Mouse (Mus musculus): ENCODE measurements around the gene Apc2.

Apc2 gene

GRCm38 (mm10) chr10:80262776-80263365, 32.9 kb upstream of the Apc2 start:
- DNase-seq (ENCODE audit: low spot score), result no peak

- DNase-seq (ENCODE audit: low spot score), result peak; percentile 99
These were observed 31.2 kb upstream of the Apc2 start for GRCm38 (mm10) chr10:80264341-80265148.

- no peak for DNase-seq (ENCODE audit: low spot score)
These were observed 30.7 kb upstream of the Apc2 start for GRCm38 (mm10) chr10:80265149-80265486.

GRCm38 (mm10) chr10:80270099-80270498, 25.7 kb upstream of the Apc2 start:
- DNase-seq (ENCODE audit: low spot score), result no peak

- DNase-seq (ENCODE audit: low spot score), result no peak
These were observed 25.0 kb upstream of the Apc2 start for GRCm38 (mm10) chr10:80270734-80271181.

DNA sequence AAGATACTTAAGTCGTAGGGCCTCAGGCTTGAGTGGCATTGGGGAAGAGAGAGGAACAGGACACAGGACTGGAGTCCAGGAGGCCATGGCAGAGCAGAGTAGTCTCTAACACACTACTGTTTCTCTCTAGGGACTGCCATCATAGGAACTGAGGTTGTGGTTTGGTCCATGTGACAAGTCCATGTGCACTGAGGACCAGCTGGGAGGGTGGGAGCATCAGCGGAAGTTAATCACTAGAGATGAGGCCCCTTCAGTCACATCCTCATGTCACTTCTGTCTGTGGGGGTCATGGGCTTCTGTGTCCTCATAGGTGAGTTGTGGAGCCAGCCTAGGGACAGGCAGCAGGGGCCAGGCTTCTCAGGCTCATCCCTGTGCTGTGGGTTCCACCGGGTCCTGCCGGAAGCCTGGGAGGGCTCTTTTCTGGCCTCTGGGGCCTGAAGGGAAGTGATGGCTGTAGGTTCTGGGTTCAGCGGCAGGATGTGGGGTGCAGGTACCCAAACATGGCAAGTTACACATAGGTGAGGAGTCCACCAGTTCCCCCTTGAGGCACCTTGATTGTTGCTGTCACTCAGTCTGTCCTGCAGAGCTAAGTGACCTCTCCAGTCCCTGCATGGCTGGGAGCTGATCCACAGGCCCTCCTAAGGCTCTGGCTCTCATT, 24.5 kb upstream of the Apc2 start:
- peak; percentile 46 for DNase-seq (ENCODE audit: low spot score)

- DNase-seq (ENCODE audit: low spot score), result no peak
These were observed 23.7 kb upstream of the Apc2 start for GRCm38 (mm10) chr10:80271870-80272585.

DNA sequence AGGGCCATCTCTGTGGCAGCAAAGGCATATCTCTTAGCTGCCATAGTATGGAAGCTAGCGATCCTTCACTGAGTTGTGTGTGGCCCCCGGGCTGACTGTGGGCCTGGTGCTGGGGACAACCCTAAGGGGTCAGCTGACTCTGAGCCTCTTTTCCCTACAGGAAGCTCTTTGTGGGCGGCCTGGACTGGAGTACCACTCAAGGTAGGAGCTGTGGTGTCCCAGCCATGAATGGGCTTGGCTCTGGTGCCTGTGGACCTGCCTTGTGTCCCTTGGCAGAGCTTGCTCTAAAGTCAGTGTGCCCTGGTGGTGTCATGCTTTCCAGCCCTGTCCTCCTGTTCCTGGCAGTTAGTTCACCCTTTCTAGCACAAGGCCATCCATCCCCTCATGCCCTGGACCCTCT, 21.9 kb upstream of the Apc2 start:
- no peak for DNase-seq (ENCODE audit: low spot score)

DNA sequence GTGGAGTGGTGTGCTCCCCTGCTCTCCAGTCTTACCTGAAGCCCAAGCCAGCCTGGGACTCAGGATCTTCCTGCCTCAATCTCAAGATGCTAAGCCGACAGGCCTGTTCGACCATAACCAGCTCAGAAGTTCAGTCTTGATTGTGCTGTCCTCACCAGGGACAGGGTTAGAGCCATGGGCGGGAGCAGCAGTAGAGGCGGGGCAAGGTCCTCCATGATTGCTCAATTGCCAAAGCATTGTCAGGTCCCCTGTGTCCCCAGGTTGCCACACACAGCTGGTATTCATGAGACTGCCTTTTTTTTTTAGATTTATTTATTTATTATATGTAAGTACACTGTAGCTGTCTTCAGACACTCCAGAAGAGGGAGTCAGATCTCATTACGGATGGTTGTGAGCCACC, 19.5 kb upstream of the Apc2 start:
- no peak for DNase-seq (ENCODE audit: low spot score)

DNA sequence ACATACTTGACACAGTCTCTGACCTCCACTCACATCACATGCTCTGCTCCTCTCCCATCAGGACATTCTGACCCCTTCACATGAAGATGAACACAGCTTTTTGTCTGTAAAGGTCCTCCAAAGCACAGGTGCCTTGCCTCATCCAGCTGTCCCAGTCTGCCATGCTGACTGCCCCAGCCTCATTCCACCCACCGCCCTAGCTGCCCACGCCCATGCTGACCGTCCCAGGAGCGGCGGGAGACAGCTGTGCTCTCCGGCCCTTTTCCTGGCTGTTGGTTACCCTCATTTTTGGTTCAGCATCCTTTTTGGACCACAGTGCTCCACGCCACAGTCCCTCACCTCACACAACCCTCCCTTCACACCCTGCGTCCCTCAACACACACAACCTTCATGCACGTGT, 17.4 kb upstream of the Apc2 start:
- no peak for DNase-seq (ENCODE audit: low spot score)

DNA sequence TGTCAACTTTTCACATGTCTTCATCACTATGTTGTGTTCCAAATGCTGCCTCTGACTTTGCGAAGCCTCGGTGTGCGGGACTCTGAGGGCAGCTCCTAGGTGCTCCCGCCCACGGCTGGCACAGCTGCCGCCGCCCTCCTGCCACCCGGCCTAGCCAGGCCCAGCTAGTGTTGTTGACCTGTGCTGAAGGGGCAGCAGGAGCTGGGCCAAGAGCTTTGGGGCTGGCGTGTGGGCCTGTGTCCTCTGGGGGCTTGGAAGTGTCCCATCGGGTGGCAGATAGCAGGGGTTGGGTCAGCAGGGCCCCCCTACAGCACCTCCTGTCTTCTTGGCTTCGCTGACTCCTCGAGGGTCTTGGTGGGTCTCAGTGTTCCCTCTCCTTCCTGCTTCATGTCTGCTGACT, 16.5 kb upstream of the Apc2 start:
- no peak for DNase-seq (ENCODE audit: low spot score)

- DNase-seq (ENCODE audit: low spot score), result no peak
These were observed 14.5 kb upstream of the Apc2 start for GRCm38 (mm10) chr10:80281304-80281703.

GRCm38 (mm10) chr10:80281921-80282371, 13.8 kb upstream of the Apc2 start:
- no peak for DNase-seq (ENCODE audit: low spot score)

- DNase-seq (ENCODE audit: low spot score), result no peak
These were observed 13.0 kb upstream of the Apc2 start for GRCm38 (mm10) chr10:80282481-80283441.

DNA sequence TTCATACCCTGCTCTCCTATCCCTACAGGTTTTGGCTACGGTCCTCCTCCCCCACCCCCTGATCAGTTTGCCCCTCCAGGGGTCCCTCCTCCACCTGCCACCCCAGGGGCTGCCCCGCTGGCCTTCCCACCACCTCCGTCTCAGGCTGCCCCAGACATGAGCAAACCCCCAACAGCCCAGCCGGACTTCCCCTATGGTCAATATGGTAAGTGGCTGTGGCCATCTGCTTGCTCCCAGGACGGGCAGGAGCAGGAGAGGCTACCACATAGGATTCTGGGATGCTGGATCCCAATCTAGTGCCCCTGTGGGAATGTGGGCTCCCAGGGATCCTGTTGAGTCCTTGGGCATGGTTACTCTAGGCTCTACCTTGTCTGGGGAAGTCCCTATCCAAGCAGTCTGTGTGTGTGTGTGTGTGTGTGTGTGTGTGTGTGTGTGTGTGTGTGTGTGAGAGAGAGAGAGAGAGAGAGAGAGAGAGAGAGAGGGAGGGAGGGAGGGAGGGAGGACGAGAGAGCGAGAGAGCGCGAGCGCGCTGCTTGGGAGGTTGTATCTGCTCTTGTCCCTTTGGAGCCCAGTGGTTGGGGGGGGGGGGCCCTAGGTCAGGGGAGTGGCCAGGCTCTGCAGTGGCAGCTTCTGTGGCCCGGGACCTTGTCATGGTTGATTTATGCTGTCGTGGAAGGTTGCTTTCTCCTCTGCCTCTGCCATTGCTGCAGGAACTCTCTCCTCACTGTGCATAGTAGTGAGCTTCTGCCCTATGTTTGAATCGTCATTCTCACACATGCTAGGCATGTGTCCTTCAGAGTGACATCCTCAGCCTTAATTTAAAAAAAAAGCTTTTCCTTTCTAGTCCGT, 10.3 kb upstream of the Apc2 start:
- DNase-seq (ENCODE audit: low spot score), result no peak

DNA sequence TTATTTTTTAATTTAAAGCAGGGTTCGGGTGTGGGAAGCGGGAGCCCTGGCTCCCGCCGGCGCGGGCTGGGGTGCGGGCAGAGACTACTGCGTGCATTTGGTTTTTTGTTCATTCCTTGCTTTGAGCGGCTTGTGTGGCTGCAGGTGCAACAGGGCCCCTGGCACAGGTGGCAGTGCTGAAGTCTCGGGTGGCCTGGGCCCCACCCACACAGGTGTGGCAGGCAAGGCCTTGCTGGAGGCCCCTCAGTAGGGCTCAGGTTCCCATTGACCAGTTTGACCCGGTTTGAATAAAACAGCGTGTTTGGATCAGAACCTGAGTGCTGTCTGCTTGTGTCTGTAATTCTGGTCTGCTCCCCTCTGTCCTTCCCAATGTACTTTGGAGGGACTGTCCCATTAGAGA, 7.7 kb upstream of the Apc2 start:
- DNase-seq (ENCODE audit: low spot score), result no peak

- DNase-seq (ENCODE audit: low spot score), result no peak
These were observed 7.1 kb upstream of the Apc2 start for GRCm38 (mm10) chr10:80288657-80289056.

GRCm38 (mm10) chr10:80292251-80293146, 3.3 kb upstream of the Apc2 start, which contains the start of gene Rps15:
Gene Rps15 (plus strand): TSS chr10:80292453.
- DNase-seq (ENCODE audit: low spot score), result peak; percentile 96

- DNase-seq (ENCODE audit: low spot score), result peak; percentile 31
These were observed 2.5 kb upstream of the Apc2 start for GRCm38 (mm10) chr10:80293325-80293724.

Data from T-cell, adult 2 months (primary cell).